Comparison of ENCODE assay signal across 8 mouse cellular contexts in the genomic region with DNA sequence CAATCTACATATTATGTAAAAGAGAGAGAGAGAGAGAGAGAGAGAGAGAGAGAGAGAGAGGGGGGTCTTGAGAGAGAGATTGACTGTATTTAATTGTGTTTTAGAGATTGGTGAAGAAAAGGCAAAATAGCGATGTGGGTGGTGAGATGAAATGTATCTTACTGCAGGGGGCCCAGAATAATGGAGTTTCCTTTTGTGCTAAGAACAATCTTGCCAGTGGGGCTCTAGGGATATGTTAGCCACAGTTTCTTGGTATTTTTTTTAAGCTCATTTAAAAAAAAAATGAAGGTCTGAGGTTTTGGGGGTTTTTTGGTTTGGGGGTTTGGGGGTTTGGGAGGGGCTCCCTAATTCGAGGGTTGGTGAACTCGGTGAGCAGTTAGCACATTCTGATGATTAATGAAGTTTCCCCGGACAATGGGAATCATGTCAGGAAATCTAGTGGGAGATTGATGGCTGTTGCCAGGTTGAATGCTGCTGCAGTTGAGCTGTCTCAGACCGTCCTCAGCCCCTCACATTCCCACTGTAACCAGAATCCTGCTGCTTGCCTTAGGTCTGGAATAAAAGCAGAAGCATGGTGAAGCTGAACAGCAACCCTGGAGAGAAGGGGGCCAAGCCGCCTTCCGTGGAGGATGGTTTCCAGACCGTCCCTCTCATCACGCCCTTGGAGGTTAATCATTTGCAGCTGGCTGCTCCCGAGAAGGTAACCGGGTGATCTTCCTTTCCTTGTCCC. TPM values are rescaled to one million over a fixed set of nuclear protein-coding genes. Genes with fewer than 3 reads are reported as not detected.
DNase-seq lines count a peak whose midpoint lies in the region; ATAC-seq and TF ChIP-seq lines count a peak whose summit lies in the region.

No protein-coding gene starts in this region.

- TF ChIP-seq EP300 in lung, postnatal 0 days (IDR thresholded peaks at IDR 0.05) = no peak

- H3K27me3 ChIP-seq in hindbrain, embryonic 13.5 days = no peaks in the 10 kb centered on the region
- no peaks in the 10 kb centered on the region for H3K27me3 ChIP-seq in midbrain, embryonic 11.5 days (ENCODE audit: control insufficient read depth, insufficient read depth, low read length)
- H3K27me3 ChIP-seq in lung, postnatal 0 days (replicated peaks; ENCODE audit: insufficient read depth, low read length) = no peaks in the 10 kb centered on the region

- peaks cover 28% of the 10 kb centered on the region for H3K4me1 ChIP-seq in hindbrain, embryonic 13.5 days (replicated peaks)
- H3K4me1 ChIP-seq in midbrain, embryonic 11.5 days (ENCODE audit: control insufficient read depth, insufficient read depth, low read length) = peaks cover 22% of the 10 kb centered on the region
- H3K4me1 ChIP-seq in lung, postnatal 0 days (ENCODE audit: insufficient read depth, low read depth, low read length) = no peaks in the 10 kb centered on the region

- peak overlapping the region; percentile 85 for H3K4me2 ChIP-seq in hindbrain, embryonic 13.5 days
- H3K4me2 ChIP-seq in midbrain, embryonic 11.5 days = peak overlapping the region; percentile 40
- no peak overlapping the region for H3K4me2 ChIP-seq in lung, postnatal 0 days (replicated peaks; ENCODE audit: low read depth, low read length)

- 0 out of 2 replicates have a peak, but pooled peaks cover 2% of the 10 kb centered on the region for H3K9me3 ChIP-seq in hindbrain, embryonic 13.5 days
- H3K9me3 ChIP-seq in midbrain, embryonic 11.5 days (ENCODE audit: control insufficient read depth, low read length) = peaks cover 3% of the 10 kb centered on the region; the same call in 1 of the 2 replicates
- H3K9me3 ChIP-seq in lung, postnatal 0 days (ENCODE audit: low read length) = no peaks in the 10 kb centered on the region

- WGBS in hindbrain, embryonic 13.5 days = under 1% methylated on average over 11 of the region's 11 CpGs
- WGBS in midbrain, embryonic 11.5 days = 4% methylated on average over 11 of the region's 11 CpGs
- WGBS in lung, postnatal 0 days = 6% methylated on average over 11 of the region's 11 CpGs

- 0 out of 2 replicates have a peak, but pooled peaks have one; percentile 5 for ATAC-seq in hindbrain, embryonic 13.5 days (ENCODE audit: low FRiP score)
- ATAC-seq in midbrain, embryonic 11.5 days (ENCODE audit: low FRiP score) = no peak
- no peak for ATAC-seq in lung, postnatal 0 days

- peak overlapping the region; percentile 96 for H3K27ac ChIP-seq in hindbrain, embryonic 13.5 days
- peak overlapping the region; percentile 76 for H3K27ac ChIP-seq in midbrain, embryonic 11.5 days (ENCODE audit: low read depth, low read length)
- H3K27ac ChIP-seq in lung, postnatal 0 days (ENCODE audit: low read length) = no peak overlapping the region

- peaks cover 31% of the 10 kb centered on the region for H3K36me3 ChIP-seq in hindbrain, embryonic 13.5 days
- peaks cover 15% of the 10 kb centered on the region for H3K36me3 ChIP-seq in midbrain, embryonic 11.5 days (ENCODE audit: control insufficient read depth, insufficient read depth, low read length)
- H3K36me3 ChIP-seq in lung, postnatal 0 days (ENCODE audit: insufficient read depth, low read length) = no peaks in the 10 kb centered on the region

- no peak for TF ChIP-seq CTCF in lung, postnatal 0 days (IDR thresholded peaks at IDR 0.05)

- peak overlapping the region; percentile 55 for H3K4me3 ChIP-seq in hindbrain, embryonic 13.5 days
- peak overlapping the region; percentile 37 for H3K4me3 ChIP-seq in midbrain, embryonic 11.5 days (ENCODE audit: low read depth, low read length)
- no peak overlapping the region for H3K4me3 ChIP-seq in lung, postnatal 0 days (ENCODE audit: low read depth, low read length)

- H3K9ac ChIP-seq in hindbrain, embryonic 13.5 days = peak overlapping the region; percentile 86
- peak overlapping the region; percentile 74 for H3K9ac ChIP-seq in midbrain, embryonic 11.5 days (ENCODE audit: low read length)
- H3K9ac ChIP-seq in lung, postnatal 0 days (replicated peaks; ENCODE audit: low read depth) = no peak overlapping the region

- DNase-seq in CD4-positive helper T cell, adult 2 months (ENCODE audit: low read depth, low spot score) = peak; percentile 36
- peak; percentile 40 for DNase-seq in brain, adult 2 months (ENCODE audit: low read depth, low spot score)
- peak; percentile 94 for DNase-seq in midbrain, embryonic 11.5 days (ENCODE audit: low spot score, missing footprints)
- no peak for DNase-seq in ovary, adult 18-20 months (ENCODE audit: low spot score)
- no peak for DNase-seq in lung, postnatal 0 days (ENCODE audit: low spot score)
- no peak for DNase-seq in ovary, postnatal 36 days (ENCODE audit: low spot score)
- no peak for DNase-seq in adipocyte (ENCODE audit: low spot score)

RNA-seq across cellular contexts. Expression of gene Nsg2, which starts 1.1 kb away (rescaled TPM):
- 451 and 461 TPM in 2 replicates for polyA plus RNA-seq in hindbrain, embryonic 13.5 days (2015; fragmentation: Nextera tagmentation; extraction: Ambion mirVana)
- polyA plus RNA-seq in midbrain, embryonic 11.5 days (2014; fragmentation: Nextera tagmentation; extraction: Ambion mirVana) = 39.8 and 40.5 TPM in 2 replicates
- polyA plus RNA-seq in lung, postnatal 0 days (2015; fragmentation: Nextera tagmentation; extraction: Ambion mirVana) = 0.20 and 0.38 TPM in 2 replicates

RNA-seq across cellular contexts. Expression of gene 4930524B15Rik, which starts 36.0 kb away (rescaled TPM):
- polyA plus RNA-seq in hindbrain, embryonic 13.5 days (2015; fragmentation: Nextera tagmentation; extraction: Ambion mirVana) = 0.16 and 0.22 TPM in 2 replicates
- 0.22 and 0.39 TPM in 2 replicates for polyA plus RNA-seq in midbrain, embryonic 11.5 days (2014; fragmentation: Nextera tagmentation; extraction: Ambion mirVana)
- polyA plus RNA-seq in lung, postnatal 0 days (2015; fragmentation: Nextera tagmentation; extraction: Ambion mirVana) = 0.07 TPM in 1 of 2 replicates, not detected in the other

Comparison
In these comparisons a context has a peak if more than half of its experiments do, and no peak if none do; other contexts are left out.
1. DNase-seq: peak in CD4-positive helper T cell, adult 2 months (single experiment), brain, adult 2 months (single experiment) and midbrain, embryonic 11.5 days (single experiment); none in ovary, adult 18-20 months (single experiment), lung, postnatal 0 days (single experiment), ovary, postnatal 36 days (single experiment) and adipocyte (single experiment).
2. RNA of gene Nsg2, which starts 1.1 kb away (polyA plus RNA-seq): 451 to 461 TPM in hindbrain, embryonic 13.5 days and 39.8 to 40.5 TPM in midbrain, embryonic 11.5 days; 0.20 to 0.38 TPM in lung, postnatal 0 days; every median in the first group is over 10 times any median in the second.